Mouse (Mus musculus): Measurements from ENCODE around the gene Mrpl20. TPM values are rescaled to one million over a fixed set of nuclear protein-coding genes. Genes with fewer than 3 reads are reported as not detected.
"Not testable (repeated sequence)": the region's sequence is repeated elsewhere in the genome, so short reads cannot be mapped to it uniquely, and the experiment has no call there.

Mrpl20 gene
- polyA plus RNA-seq, 1 experiment from 2014 or later = 171 TPM

DNA sequence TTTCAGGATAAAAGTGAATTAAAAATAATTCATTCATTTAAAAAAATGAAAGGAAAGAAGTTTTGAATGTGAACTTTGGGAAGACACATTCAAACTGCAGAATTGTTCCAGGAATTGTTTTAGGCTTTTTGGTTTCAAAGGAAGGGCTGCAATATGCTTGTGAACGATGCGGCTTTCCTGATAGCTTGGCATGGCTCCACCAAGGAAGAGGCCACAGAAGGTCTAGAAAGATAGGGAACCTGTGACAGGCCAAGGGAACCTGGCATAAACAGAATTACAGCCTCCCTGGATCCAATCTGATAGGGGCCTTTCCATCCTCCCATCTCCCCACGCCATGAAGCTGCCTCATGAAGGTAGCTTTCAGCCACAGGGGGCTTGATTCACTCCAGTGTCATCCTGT lies 14.4 kb upstream of the Mrpl20 start:
- ATAC-seq = peak; percentile 80
- H3K9ac ChIP-seq (replicated peaks) = no peak overlapping the region
- WGBS (ENCODE audit: insufficient replicate concordance) = 47% methylated on average over 3 of the region's 3 CpGs
- peak overlapping the region; percentile 40 for H3K4me2 ChIP-seq (ENCODE audit: low read depth, low read length)
- H3K36me3 ChIP-seq (replicated peaks; ENCODE audit: insufficient read depth, low read length) = no peaks in the 10 kb centered on the region
- DNase-seq = peak; percentile 56
- H3K27me3 ChIP-seq (ENCODE audit: insufficient read depth, low read length) = peaks cover 2% of the 10 kb centered on the region; the same call in 1 of the 2 replicates
- TF ChIP-seq CTCF (IDR thresholded peaks at IDR 0.05; ENCODE audit: low read depth) (no peak), EP300 (IDR thresholded peaks at IDR 0.05; ENCODE audit: low read depth) (peak; percentile 94)
- H3K4me3 ChIP-seq (ENCODE audit: low read depth, low read length) = no peak overlapping the region
- no peaks in the 10 kb centered on the region for H3K9me3 ChIP-seq (ENCODE audit: low read length)
- H3K4me1 ChIP-seq (ENCODE audit: insufficient read depth) = peaks cover 24% of the 10 kb centered on the region
- peak overlapping the region; percentile 76 for H3K27ac ChIP-seq (ENCODE audit: low read depth)

DNA sequence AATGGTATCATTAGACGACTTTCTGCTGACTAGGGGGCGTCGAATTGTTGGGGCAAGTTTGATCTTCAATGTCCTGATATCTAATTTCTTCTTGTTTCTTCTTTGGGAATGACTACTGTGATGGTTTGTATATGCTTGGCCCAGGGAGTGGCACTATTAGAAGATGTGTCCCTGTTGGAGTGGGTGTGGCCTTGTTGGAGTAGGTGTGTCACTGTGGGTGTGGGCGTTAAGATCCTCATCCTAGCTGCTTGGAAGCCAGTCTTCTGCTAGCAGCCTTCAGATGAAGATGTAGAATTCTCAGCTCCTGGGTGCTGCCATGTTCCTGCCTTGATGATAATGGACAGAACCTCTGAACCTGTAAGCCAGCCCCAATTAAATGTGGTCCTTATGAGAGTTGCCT lies 13.8 kb upstream of the Mrpl20 start:
- not testable (repeated sequence) for H3K9ac ChIP-seq (replicated peaks); H3K27me3 ChIP-seq (ENCODE audit: insufficient read depth, low read length); DNase-seq; H3K9me3 ChIP-seq (ENCODE audit: low read length); H3K4me3 ChIP-seq (ENCODE audit: low read depth, low read length); H3K36me3 ChIP-seq (replicated peaks; ENCODE audit: insufficient read depth, low read length)
- H3K27ac ChIP-seq (ENCODE audit: low read depth) = peak overlapping the region; percentile 76
- ATAC-seq = peak; percentile 65
- H3K4me2 ChIP-seq (ENCODE audit: low read depth, low read length) = peak overlapping the region; percentile 40
- peaks cover 22% of the 10 kb centered on the region for H3K4me1 ChIP-seq (ENCODE audit: insufficient read depth)
- WGBS (ENCODE audit: insufficient replicate concordance) = 73% methylated on average over 4 of the region's 4 CpGs

DNA sequence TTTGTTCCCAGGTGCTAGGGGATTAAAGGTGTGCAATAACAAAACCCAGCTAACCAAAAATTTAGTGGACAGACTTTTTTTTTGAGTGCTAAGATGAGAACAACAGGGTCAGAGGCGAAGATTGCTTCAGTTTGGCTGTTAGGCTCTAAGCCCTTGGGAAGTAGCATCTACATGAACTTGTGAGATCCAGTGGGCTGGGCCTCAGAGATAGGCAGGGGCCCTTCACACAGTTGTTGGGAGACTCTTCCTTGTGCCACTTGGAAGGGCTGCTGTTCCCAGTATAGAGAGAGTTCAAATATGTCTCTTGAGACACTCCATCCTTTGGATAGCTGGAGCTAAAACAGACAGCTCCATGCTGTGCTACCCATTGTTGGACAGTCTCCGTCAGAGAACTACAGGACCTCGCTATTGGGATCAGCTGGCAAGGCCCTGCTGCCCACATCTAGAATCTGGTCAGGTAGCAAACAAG lies 12.6 kb upstream of the Mrpl20 start, which contains the start of gene Ankrd65:
Ankrd65 (plus strand) TSS at position 419 of the 469 bp plus-strand sequence.
- DNase-seq = no peak
- Histone ChIP-seq H3K27me3 (ENCODE audit: insufficient read depth, low read length) (no peaks in the 10 kb centered on the region), H3K27ac (ENCODE audit: low read depth) (no peak within 1 kb of the TSS), H3K36me3 (replicated peaks; ENCODE audit: insufficient read depth, low read length) (no peaks in the 10 kb centered on the region), H3K4me1 (ENCODE audit: insufficient read depth) (peaks cover 17% of the 10 kb centered on the region), H3K9me3 (ENCODE audit: low read length) (no peaks in the 10 kb centered on the region), H3K4me3 (ENCODE audit: low read depth, low read length) (no peak within 1 kb of the TSS), H3K9ac (replicated peaks) (no peak within 1 kb of the TSS; the same call in 1 of the 2 replicates), H3K4me2 (ENCODE audit: low read depth, low read length) (no peak within 1 kb of the TSS)
- TF ChIP-seq EP300 (IDR thresholded peaks at IDR 0.05; ENCODE audit: low read depth) (no peak), CTCF (IDR thresholded peaks at IDR 0.05; ENCODE audit: low read depth) (no peak)
- 89% methylated on average over 3 of the region's 3 CpGs for WGBS (ENCODE audit: insufficient replicate concordance)
- no peak for ATAC-seq

DNA sequence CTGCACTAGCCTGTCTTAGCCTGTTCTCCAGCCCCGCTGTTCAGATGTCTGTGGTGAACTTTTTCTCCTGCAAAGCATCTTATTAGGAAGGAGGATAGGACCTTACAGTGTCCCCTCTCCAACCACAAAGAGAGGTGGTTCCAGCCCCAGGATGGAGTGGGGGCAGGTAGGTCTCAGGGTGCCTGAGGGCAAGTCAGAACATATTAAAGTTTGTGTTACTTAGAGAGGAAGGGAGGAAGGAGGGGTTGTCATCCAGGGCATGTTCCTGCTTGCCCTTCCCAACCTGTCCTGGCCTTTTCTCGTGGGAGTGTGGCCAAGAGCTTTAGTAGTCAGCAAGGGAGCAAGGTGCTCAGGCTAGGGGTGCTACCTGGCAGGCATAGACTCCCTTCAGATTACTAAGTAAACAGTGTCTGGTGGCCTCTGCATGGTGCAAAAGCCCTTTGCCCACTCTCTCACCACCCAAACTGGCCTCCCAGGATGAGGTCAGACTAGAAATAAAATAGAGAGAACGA lies 12.0 kb upstream of the Mrpl20 start:
- no peaks in the 10 kb centered on the region for H3K27me3 ChIP-seq (ENCODE audit: insufficient read depth, low read length)
- H3K9ac ChIP-seq (replicated peaks) = no peak overlapping the region; the same call in 1 of the 2 replicates
- ATAC-seq = peak; percentile 22; the same call in 1 of the 2 replicates
- 57% methylated on average over 3 of the region's 3 CpGs for WGBS (ENCODE audit: insufficient replicate concordance)
- peaks cover 12% of the 10 kb centered on the region for H3K4me1 ChIP-seq (ENCODE audit: insufficient read depth)
- H3K36me3 ChIP-seq (replicated peaks; ENCODE audit: insufficient read depth, low read length) = no peaks in the 10 kb centered on the region
- no peak for DNase-seq
- TF ChIP-seq CTCF (IDR thresholded peaks at IDR 0.05; ENCODE audit: low read depth) = no peak
- TF ChIP-seq EP300 (IDR thresholded peaks at IDR 0.05; ENCODE audit: low read depth) = no peak
- no peak overlapping the region for H3K4me2 ChIP-seq (ENCODE audit: low read depth, low read length)
- no peak overlapping the region for H3K27ac ChIP-seq (ENCODE audit: low read depth)
- no peak overlapping the region for H3K4me3 ChIP-seq (ENCODE audit: low read depth, low read length)
- H3K9me3 ChIP-seq (ENCODE audit: low read length) = no peaks in the 10 kb centered on the region

DNA sequence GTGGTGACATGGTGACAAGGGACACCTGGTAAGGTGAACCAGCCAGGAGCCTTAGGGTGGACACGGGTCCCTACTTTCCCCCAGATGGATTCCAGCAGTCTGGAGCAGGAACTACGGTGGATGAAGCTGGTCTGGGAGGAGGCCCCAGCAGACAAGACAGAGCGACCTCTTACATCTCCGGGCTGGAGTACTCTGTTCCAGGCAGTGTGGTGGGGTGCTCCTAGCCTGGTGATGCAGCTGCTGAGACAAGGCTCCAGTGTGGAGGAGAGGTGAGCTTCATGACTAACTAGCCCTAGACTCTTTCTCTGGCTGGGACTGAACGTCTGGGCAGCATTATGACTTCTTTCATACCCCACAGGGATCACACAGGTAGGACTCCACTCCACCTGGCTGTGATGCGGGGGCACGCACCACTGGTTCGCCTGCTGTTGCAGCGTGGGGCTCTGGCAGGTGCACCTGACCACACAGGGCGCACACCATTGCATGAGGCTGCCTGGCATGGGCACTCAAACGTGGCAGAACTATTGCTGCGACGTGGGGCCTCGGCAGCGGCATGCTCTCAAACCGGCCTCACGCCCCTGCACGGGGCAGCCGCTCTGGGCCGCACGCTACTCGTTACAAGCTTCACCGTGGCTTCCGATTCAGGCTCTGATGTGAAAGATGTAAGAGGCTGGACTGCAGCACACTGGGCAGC lies 11.3 kb upstream of the Mrpl20 start:
- 80% methylated on average over 24 of the region's 24 CpGs for WGBS (ENCODE audit: insufficient replicate concordance)
- H3K9ac ChIP-seq (replicated peaks) = no peak overlapping the region
- H3K27ac ChIP-seq (ENCODE audit: low read depth) = no peak overlapping the region
- H3K36me3 ChIP-seq (replicated peaks; ENCODE audit: insufficient read depth, low read length) = no peaks in the 10 kb centered on the region
- peaks cover 9% of the 10 kb centered on the region for H3K4me1 ChIP-seq (ENCODE audit: insufficient read depth)
- TF ChIP-seq EP300 (IDR thresholded peaks at IDR 0.05; ENCODE audit: low read depth) (no peak), CTCF (IDR thresholded peaks at IDR 0.05; ENCODE audit: low read depth) (no peak)
- no peaks in the 10 kb centered on the region for H3K9me3 ChIP-seq (ENCODE audit: low read length)
- no peak overlapping the region for H3K4me2 ChIP-seq (ENCODE audit: low read depth, low read length)
- no peak overlapping the region for H3K4me3 ChIP-seq (ENCODE audit: low read depth, low read length)
- DNase-seq (no peak), ATAC-seq (no peak)
- no peaks in the 10 kb centered on the region for H3K27me3 ChIP-seq (ENCODE audit: insufficient read depth, low read length)

DNA sequence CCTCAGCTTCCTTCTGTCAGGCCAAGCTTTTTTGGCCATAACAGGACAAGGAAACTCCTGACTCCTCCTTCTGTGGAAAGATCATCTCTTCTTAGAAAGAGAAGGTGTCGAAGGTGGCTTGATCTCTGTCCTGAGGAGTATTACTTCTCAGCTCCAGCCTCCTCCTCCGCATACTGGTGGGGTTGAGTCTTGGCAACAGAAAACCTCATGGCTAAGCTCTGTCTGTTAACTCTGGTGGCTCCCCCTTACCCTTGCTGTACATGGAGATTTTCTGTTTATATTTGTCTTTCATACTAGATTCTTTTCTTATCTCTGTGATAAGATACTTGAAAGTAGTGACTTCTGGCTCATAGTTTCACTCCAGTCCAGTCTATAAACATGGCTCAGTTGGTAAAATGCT lies 8.9 kb upstream of the Mrpl20 start:
- H3K4me3 ChIP-seq (ENCODE audit: low read depth, low read length) = no peak overlapping the region
- no peaks in the 10 kb centered on the region for H3K27me3 ChIP-seq (ENCODE audit: insufficient read depth, low read length)
- H3K27ac ChIP-seq (ENCODE audit: low read depth) = no peak overlapping the region
- peaks cover 6% of the 10 kb centered on the region for H3K4me1 ChIP-seq (ENCODE audit: insufficient read depth)
- no peak for TF ChIP-seq CTCF (IDR thresholded peaks at IDR 0.05; ENCODE audit: low read depth)
- TF ChIP-seq EP300 (IDR thresholded peaks at IDR 0.05; ENCODE audit: low read depth) = no peak
- 67% methylated on average over 2 of the region's 2 CpGs for WGBS (ENCODE audit: insufficient replicate concordance)
- ATAC-seq (no peak), DNase-seq (no peak)
- no peak overlapping the region for H3K9ac ChIP-seq (replicated peaks)
- no peaks in the 10 kb centered on the region for H3K9me3 ChIP-seq (ENCODE audit: low read length)
- no peak overlapping the region for H3K4me2 ChIP-seq (ENCODE audit: low read depth, low read length)
- no peaks in the 10 kb centered on the region for H3K36me3 ChIP-seq (replicated peaks; ENCODE audit: insufficient read depth, low read length)

All from liver, postnatal 0 days (tissue).